Mouse (Mus musculus) thymus, postnatal 0 days (tissue): ENCODE results near the gene Pbx3. TPM values are rescaled to one million over a fixed set of nuclear protein-coding genes. Genes with fewer than 3 reads are reported as not detected.

Experiments
- DNase-seq: peaks from one replicate; pipeline ENCODE4 v3.0.0-alpha.2; 2015; ENCODE audit warnings: low spot score
- polyA plus RNA-seq: library from polyadenylated mRNA; unstranded; fragments of >200 nt; fragmentation: Nextera tagmentation; extraction: Ambion mirVana; gene quantifications from 2 replicates; pipeline ENCODE4 v1.2.1, GENCODE M21; 2015

Gene Pbx3
- polyA plus RNA-seq, 1 experiment from 2014 or later = 3.2 TPM

DNA sequence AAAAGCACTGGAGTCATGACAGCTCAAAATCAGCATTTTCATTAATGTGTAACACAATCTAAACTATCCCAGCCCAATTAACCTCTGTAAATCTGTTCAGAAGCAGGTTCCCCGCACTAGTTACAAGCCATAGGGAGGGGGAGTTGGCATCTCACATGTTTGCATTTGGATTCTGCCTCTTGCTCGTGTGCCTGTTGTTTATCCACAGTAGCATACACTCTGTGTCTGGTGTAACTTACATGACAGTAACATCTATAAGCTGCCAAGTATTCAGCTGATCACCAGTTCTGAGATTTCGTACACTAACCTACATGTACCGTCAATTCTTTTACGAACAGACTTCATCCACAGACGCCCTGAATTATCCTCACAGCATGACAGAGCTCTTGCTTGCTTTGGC, 147.5 kb downstream of the Pbx3 start:
- DNase-seq = no peak

DNA sequence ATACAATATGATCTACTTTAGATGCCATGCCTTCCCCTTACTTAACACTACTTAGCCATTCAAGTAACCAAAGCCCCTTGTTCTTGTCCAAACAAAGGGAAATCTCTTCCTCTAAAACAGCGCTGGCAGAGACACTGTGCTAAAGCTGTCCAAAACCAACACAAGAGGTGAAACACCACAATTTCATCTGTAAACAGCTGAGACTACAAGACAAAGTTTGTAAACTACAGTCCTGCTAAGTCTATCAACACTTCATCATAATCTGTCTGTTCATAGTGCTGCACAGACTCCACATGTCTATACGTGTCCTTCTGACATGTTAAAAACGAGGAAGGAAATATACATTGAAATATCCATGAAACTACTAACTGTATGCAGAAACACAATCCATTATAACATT, 151.5 kb downstream of the Pbx3 start:
- DNase-seq = no peak

DNA sequence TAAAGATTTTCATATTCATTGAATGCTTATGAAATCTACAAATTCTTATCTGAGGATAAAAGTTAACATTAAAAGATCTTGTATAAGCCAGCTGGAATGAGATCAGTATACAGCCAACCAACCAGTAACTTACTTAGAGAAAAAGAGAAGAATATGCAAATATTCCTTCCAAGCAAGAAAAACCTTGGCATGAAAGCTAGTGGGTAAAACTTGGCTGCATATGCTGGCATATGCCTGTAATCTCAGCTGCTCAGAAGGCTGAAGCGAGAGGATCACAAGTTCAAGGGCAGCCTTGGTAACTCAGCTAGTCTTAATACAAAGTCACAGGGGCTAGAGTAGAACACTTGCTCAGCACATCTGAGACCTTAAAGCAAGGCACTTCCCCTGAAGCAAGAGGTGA, 153.8 kb downstream of the Pbx3 start:
- no peak for DNase-seq

DNA sequence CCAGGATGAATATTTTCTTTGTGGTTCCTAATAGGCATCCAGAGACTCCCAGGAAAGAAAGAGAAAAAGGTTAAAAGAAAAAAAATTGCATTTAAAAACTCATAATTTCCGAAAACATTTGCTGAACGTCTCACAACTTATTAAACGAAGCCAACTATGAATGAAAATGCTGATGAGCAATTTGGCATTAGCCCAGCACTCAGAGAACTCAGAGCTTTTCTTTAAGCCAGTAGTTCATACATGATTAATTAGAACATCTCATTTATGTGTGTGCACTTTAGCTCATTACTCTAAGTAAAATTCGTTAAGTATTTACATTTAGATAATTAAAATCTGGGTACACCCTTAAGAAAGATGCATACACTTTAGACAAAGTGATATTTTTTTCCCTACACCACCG, 155.3 kb downstream of the Pbx3 start:
- DNase-seq = no peak

DNA sequence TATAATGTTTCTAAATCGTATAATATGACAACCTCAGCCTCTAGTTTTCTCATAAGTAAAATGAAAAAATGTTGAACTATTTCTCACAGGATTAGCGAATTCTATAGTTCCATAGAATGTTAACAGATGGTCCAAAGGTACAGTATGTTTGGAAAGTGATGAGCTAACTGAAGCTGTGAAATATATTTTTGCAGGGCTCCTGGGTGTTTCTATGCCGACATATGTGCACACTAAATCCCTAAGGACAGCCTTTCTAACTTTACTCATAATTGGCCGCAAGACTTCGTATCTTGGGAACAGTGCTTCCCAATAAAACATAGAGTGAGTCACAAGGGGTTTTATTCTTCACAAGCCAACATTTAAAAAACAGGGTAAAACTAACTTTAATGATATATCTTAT, 157.4 kb downstream of the Pbx3 start:
- no peak for DNase-seq

DNA sequence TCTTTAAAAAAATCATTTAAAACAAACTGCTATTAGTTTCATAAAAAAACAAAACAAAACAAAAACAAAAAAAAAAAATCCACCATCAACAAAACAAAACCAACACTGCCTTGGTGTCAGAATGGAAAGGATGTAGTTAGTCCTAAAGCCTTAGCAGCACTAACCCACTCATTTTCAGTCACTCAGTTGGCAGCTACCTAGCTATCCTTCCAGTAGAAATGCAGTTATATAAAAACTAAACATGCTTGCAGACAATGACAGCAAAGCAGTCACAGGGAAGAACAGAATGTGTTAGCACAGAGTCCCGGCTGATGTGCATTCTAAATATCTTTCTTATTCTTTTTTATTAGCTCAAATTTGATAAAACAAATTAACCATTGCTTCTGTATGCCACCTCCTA, 160.5 kb downstream of the Pbx3 start:
- no peak for DNase-seq

DNA sequence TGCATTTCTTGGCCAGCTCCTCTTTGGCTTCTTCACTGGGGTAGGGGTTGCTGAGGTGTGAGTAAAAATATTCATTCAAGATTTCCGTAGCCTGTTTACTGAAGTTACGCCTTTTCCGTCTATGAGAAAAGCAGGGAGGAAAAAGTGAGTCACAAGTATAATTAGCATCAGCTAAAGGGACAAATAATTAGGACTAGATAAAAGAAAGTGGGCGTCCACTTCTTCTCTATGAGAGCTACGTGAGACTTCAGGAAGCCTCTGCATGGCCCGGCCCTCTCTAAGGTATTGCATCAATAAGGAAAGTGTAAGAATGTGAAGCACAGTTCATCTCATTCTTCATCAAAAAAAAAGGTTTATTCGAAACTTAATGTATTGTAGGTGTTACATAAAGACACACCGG, 168.1 kb downstream of the Pbx3 start:
- no peak for DNase-seq

DNA sequence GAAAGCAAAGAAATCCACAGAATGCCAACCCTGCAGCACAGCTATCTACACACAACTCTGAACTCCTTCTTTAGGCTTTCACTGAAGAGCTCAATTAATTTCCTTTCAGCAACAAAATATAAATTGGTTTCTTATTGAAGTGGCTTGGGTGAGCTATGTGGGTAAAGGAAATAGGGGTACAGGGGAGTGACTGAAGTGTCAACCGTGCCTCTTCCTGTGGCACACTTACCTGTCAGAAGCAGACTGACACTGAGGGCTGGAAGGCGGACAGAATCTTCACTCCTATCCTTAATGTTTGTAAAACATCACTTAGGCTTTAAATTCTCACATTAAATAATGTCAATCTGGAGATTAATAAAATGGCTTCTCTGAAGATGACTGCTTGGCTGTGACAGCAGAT, 168.6 kb downstream of the Pbx3 start:
- DNase-seq = peak; percentile 9

DNA sequence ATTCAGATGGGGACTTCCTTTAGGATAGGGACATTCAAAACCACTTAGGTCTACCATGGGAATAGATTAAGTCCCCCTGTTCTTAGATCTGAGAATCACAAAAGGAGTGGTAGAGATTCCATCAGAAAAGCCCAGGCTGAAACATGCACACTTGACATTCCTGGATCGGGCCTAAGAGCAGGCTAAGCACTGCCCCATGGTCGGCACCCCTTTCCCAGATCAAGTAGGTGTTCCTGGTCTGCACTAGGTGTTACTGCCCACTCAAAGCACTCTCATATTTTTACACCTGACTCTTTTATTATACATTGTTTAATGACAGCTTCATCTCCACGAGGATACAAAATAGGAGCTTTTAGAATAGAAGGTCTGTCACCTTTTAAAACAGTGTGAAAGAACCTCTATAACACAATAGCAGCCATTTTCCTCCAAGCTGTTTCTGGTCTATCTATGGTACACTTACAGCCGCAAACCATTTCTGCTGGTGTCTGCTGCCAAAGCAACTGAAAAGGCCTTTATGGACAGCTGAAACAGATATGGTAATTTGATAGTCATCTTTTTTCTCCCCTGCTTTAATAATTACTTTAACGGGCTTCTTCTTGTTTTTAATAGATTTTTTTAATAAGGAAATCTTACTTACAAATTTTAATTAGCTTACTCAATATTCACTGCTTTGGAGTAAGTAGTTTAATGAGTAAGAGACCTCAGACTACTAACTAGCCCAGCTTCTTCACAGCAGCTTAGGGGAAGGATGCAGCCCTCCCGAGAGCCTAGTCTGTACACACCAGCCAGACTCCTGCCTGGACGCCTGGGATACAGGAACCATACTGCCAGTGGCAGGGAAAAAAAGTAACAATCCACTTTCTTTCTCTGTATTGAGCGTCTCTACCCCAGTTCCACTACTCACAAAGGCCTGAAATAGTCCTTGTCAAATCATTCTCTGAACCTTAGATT, 178.8 kb downstream of the Pbx3 start:
- DNase-seq = no peak

DNA sequence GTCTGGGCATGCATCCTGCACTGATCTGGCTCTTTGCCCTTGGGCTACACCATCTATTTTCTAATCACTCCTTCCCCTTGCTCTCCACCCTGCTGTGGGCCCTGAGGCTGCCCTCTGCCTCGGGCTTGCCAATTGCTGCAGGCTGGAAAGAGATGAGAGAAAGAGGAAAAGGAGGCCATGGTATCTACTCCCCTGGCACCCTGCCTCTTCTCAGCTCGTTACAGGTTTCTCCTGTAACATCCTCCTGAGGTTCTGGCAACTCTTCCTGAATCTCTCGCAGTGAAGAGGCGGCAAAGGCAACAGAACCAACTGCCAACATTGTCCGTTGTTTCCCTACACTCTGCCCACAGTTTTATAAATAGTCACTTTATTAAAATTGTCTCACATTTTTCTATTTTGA, 179.7 kb downstream of the Pbx3 start:
- DNase-seq = no peak

DNA sequence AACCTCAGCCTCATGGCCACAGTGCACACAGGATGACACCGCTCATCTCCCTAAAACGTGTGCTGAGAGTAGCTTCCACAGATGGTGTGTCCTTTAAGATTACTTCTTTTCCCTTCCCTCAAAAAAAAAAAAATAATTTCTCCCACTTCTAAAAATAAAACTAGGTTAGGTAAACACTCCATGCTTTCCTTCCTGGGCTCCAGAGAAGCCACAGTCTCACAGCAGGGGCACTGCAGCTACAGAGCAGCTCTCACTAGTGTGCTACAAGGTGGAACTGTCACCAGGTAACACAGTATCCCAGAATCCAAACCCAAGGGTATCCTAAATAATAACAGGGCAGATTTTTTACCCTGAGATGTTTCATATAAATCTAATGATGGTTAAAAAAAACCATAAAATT, 185.6 kb downstream of the Pbx3 start:
- DNase-seq = no peak

DNA sequence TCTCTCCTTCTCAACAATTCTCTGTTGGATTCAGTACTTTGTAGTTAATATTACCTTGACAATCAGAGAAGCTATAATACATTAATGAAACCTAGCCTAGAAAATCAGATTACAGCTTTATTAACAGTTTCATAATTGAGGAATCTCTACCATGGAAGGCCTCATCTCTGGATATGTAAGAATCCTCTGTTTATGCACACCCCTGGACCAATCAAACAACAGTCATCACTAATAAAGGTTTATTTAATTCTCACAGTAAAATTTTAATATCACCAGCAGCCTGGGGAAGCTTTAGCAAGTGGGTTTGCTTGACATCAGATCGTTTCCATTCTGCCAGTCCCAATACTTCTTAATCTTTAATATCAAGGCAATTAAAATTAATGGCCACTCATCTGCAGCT, 191.3 kb downstream of the Pbx3 start:
- DNase-seq = no peak

DNA sequence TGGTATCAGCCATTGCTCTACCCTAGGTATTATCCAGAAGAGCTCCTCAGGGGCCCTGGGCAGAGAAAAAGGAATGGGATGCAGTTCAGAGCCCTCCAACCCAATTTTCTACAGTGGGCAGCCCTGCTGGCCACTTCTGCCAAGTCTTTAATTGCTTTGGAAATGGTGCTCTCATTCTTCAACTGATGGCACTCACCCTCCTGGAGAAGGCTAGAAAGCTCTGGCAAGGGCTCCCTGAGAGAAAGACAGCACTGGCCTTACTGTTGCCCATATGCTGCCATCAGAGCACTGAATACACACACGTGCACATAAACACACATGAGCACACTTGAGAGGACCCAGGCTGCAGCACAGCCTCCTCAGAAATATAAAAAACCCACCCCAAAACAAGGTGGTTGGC, 193.6 kb downstream of the Pbx3 start:
- no peak for DNase-seq

DNA sequence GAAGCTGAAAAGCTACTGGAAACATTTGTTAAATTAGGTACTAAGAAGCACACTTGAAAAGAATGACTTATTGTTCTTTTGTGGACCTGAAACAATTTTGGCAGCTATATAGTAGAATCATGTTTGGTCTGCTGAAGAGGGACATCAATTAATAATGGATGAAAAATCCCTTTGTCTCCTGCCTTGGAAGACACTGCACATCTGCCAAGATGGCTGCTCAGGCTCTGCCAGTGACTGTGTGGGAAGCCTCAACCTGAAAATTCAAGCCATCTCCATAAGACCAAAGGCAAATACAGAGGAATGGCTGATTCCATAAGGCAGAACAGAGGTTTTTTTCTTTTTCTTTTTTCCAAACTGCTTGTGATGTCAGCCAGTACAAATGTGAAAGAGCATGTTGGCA, 194.3 kb downstream of the Pbx3 start:
- no peak for DNase-seq

DNA sequence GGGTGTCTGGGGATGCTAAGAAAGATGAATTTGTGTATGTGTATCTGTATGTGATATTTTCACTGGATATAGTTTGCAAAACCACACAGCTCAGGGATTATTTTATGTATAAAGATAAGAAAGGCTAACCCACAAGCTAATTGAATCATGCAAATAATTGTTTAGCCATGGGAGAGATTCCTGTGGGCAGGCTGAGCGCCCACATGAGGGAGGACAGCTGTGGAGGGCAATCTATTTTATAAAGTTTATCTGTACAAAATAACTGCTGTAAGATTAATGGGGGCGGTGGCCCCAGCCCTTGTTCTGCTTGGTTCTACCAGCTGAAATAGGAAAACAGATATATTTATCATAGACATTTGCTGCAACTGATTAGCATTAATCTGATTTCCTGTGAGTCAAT, 202.5 kb downstream of the Pbx3 start:
- DNase-seq = no peak

DNA sequence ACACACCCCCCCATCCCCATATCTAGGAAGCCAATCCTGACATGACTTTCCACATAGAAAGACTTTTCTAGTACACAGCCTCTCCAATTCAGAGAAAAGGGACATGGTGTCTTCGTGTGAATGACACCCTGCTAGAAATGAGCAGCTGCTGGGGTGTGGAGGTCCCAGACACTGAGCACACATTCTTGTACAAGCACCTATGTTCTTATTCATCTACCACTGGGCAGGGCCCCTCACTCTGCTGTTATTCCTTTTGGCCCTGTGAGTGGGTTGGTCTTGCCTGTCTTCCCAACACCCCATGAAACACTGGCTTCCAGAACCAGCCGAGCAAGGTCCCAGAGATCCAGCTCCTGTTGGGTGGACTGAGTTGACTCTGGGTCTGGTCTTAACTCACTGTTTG, 203.3 kb downstream of the Pbx3 start:
- no peak for DNase-seq

DNA sequence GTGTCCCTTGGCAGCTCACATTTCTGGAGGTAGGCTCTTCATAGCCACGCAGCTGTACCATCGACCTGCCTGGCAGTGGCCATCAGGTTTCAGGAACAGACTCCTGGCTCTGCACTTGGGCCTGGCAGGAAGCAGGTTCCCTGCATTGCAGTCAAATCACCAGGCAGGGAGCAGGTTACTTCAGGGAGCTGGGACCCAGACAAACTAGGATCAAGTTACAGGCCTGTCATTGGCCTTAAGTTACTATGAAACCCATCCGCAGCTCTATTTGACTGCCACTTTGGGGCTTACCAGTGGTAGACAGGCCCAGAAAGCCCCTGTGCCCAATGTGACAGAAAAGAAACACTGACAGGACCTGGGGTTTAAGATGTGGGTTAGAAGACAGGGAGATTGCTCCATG, 204.8 kb downstream of the Pbx3 start:
- no peak for DNase-seq

DNA sequence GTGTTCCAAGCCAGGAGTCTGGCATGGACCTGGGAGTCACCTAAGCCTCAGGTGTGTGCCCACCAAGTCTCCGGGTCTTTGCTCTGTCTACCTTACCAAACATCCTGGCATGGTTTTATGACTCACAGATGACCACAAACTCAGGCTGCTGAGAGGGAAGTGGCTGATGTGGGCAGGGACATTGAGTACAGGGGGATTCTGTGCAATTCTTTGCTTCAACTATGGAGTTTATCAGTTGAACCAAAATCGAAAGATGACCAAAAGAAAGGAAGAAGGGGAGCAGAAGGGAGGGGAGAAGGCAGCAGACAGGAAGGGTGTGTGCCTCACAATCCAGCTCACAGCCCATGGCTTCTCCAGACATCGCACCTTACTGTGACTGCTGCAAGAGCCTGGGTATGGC, 210.5 kb downstream of the Pbx3 start:
- no peak for DNase-seq

DNA sequence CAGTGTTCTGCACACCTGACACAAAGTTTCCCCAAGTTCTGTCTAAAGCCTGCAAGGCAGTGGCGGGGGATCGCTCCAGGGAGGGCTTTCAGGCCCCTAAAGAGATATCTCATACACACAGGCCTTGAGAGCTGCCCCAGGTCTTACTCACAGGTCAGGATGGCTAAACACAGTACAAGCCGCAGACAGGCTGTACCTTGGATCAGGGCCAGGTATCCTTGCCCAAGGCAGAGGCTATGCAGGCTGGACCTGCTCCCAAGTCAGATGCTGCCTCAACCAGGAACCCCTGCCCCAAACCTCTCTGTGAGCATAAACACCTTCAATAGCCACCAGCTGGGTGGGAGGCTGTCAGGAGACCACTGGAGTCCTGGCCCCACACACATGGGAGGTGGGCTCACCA, 215.2 kb downstream of the Pbx3 start:
- DNase-seq = no peak

DNA sequence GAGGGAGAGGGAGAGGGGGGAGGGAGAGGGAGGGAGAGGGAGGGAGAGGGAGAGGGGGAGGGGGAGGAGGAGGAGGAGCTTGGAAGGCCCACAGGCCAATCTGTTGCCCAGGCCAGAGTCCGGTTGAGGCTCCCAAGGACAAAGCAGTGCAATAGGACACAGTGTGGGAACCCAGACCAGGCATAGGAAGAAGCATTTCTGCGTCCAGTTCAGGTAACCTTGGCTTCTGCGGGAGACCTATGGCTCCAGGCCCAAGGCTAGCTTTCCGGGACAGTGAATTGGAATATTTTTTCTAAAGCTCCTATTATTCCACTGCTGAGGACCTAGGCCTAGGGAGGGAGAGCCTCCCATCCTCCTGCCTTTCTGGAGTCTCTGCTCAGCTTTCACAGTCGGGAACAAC, 218.1 kb downstream of the Pbx3 start:
- no peak for DNase-seq

DNA sequence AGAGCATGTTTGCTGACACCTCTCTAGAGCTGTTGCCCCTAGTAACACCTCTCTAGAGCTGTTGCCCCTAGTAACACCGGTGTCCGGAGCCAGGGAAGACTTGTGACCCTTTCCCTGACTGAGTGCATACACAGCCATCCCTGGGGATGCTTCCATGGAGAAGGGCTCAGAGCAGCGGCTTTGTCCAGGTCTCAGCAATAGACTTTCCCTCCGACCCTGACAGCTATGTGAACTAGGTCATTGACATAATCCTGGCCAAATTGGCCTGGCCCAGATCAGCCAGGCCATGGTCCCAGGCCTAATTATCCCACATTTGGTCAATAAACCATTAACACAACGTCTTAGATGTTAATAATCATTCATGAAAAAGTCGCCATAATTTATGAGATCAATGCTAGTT, 219.6 kb downstream of the Pbx3 start:
- DNase-seq = no peak

DNA sequence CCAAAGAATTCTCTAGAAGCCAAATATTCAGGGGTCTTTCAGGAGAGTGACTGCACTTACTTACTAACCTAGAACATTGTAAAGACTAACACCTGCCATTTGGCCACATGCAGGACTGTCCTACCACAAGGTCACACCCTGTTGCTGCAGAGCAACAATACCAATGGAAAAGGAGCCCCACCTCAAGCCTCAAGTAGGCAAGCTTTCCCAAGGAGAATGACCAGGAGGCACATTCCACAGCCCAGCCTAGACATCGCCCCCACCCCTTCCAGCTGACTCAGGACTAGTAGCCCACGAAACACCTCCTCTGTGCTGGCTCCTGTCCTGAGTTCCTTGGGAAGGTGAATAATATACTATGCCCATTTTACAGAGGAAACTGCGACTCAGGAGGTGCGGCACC, 222.4 kb downstream of the Pbx3 start:
- DNase-seq = no peak

DNA sequence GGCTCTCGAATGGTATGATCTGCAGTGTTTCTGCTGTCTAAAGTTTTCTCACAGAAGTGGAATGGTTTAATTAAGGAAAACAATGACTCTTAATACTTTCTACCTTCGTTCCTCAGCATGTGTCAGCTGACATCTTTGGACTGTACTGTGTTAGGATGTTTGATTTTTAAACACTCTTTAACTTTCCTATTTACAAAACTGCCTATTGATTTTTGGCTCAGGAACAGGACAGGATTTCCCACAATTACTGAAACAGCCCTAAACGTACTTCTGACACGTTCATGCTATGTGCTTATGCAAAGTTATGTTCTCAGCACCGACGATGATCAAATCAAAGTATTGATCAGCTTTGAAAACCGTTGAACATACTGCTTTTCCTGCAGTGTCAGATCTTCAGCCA, 224.7 kb downstream of the Pbx3 start:
- no peak for DNase-seq

DNA sequence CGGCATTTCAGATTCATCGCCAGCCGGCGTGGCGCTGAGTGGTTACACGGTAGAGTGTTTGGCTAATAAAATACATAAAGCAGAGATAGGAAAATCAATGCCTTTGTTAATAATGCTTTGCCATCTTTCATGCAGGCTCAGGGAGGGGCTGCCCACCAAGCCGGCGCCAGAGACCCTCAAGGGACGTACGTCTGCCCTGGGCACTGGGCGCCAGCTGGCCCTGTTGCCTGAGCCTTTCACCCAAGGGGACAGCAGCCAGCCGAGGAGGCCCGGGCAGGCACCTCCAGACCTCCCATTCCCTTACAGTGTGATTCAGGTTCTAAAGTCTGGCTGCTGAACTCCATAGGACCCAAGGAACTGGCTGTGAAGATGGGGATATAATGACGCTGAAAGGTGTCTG, 225.5 kb downstream of the Pbx3 start:
- no peak for DNase-seq
